Mouse (Mus musculus): ENCODE data around the gene Wars. TPM values are rescaled to one million over a fixed set of nuclear protein-coding genes. Genes with fewer than 3 reads are reported as not detected.

The Wars gene
- polyA plus RNA-seq, 1 experiment from 2014 or later, result 113 TPM

- peaks cover 73% of the 10 kb centered on the region for H3K36me3 ChIP-seq
- H3K4me2 ChIP-seq (replicated peaks), result no peak overlapping the region
- no peaks in the 10 kb centered on the region for H3K9me3 ChIP-seq (replicated peaks)
- no peaks in the 10 kb centered on the region for H3K27me3 ChIP-seq
- H3K27ac ChIP-seq, result no peak overlapping the region
- no peak for ATAC-seq (ENCODE audit: low FRiP score)
- 95% methylated on average over 3 of the region's 3 CpGs for WGBS
- H3K4me1 ChIP-seq, result no peaks in the 10 kb centered on the region
- no peak overlapping the region for H3K9ac ChIP-seq
- no peak overlapping the region for H3K4me3 ChIP-seq
Observed at GRCm38 (mm10) chr12:108881192-108881591, 12.8 kb downstream of the Wars start.

DNA sequence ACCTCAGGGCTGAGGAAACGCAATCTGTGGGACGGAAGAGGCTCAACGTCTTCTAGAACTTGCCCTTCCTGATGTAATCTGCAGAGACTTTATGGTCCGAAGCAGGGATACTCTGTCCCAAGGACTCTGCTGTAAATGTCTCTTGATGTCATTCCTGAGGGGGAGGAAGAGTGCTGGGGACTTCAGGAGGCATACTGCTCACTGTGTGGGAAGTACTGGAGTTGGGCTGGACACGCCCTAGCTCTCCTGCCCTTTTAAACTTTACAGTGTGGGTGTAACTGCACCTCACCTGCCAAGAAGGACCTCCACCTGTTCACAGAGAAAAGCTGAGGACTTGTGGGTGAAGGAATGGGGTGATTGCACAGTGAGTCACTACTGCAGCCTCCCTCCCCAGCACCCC is 13.4 kb downstream of the Wars start:
- H3K27ac ChIP-seq, result no peak overlapping the region
- no peak for ATAC-seq (ENCODE audit: low FRiP score)
- H3K4me3 ChIP-seq, result no peak overlapping the region
- H3K36me3 ChIP-seq, result peaks cover 70% of the 10 kb centered on the region
- 92% methylated on average over 5 of the region's 5 CpGs for WGBS
- H3K9me3 ChIP-seq (replicated peaks), result no peaks in the 10 kb centered on the region
- H3K27me3 ChIP-seq, result no peaks in the 10 kb centered on the region
- no peaks in the 10 kb centered on the region for H3K4me1 ChIP-seq
- H3K4me2 ChIP-seq (replicated peaks), result no peak overlapping the region
- H3K9ac ChIP-seq, result no peak overlapping the region

DNA sequence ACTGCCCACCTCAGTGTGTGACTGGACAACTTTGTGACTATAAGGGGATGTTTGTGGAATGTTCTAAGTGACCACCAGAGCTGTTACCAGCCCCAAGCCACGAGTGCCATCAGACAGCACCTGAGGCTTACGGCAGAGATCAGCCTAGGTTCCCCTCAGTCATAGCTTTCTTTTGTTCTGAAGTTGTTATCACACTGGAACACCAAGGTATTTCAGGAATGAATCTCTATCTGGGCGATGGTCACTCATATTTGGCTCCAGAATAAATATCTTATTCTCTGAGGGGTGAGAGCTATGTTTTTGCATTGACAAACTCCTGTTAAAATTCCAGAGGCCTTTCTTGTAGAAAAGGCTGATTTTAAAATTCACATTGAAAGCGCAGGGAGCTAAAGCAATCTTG is 14.8 kb downstream of the Wars start:
- Histone ChIP-seq H3K9me3 (replicated peaks) (no peaks in the 10 kb centered on the region), H3K9ac (no peak overlapping the region), H3K4me2 (replicated peaks) (no peak overlapping the region), H3K27me3 (no peaks in the 10 kb centered on the region), H3K36me3 (peaks cover 72% of the 10 kb centered on the region), H3K4me1 (no peaks in the 10 kb centered on the region), H3K27ac (no peak overlapping the region), H3K4me3 (no peak overlapping the region)
- ATAC-seq (ENCODE audit: low FRiP score), result no peak
- 94% methylated on average over 4 of the region's 4 CpGs for WGBS

DNA sequence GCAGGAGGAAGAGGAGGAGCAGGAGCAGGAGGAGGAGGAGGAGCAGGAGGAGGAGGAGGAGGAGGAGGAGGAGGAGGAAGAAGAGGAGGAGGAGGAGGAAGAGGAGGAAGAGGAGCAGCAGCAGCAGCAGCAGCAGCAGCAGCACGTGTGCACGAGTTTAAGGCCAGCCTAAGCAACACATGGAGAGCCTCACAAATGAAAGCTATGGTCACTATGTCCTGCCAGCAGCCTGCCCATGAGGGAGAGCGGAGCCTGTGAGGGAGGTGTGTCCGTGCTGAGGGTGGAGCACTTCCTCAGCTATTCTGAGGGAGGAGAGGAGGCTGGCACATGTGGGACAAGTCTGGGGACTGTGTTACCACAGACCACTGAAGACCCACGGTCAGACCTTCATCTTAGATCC is 20.9 kb downstream of the Wars start:
- H3K27ac ChIP-seq, result no peak overlapping the region
- ATAC-seq (ENCODE audit: low FRiP score), result no peak
- WGBS, result 84% methylated on average over 5 of the region's 5 CpGs
- H3K36me3 ChIP-seq, result peaks cover 77% of the 10 kb centered on the region
- H3K9me3 ChIP-seq (replicated peaks), result no peaks in the 10 kb centered on the region
- H3K4me2 ChIP-seq (replicated peaks), result no peak overlapping the region
- H3K4me1 ChIP-seq, result no peaks in the 10 kb centered on the region
- H3K9ac ChIP-seq, result no peak overlapping the region
- H3K27me3 ChIP-seq, result no peaks in the 10 kb centered on the region
- H3K4me3 ChIP-seq, result no peak overlapping the region

GRCm38 (mm10) chr12:108869575-108869974 is 24.4 kb downstream of the Wars start:
- 83% methylated on average over 2 of the region's 2 CpGs for WGBS
- H3K27ac ChIP-seq, result no peak overlapping the region
- H3K36me3 ChIP-seq, result peaks cover 94% of the 10 kb centered on the region
- no peaks in the 10 kb centered on the region for H3K9me3 ChIP-seq (replicated peaks)
- no peak overlapping the region for H3K4me3 ChIP-seq
- no peaks in the 10 kb centered on the region for H3K4me1 ChIP-seq
- H3K27me3 ChIP-seq, result no peaks in the 10 kb centered on the region
- H3K4me2 ChIP-seq (replicated peaks), result no peak overlapping the region
- ATAC-seq (ENCODE audit: low FRiP score), result no peak
- H3K9ac ChIP-seq, result no peak overlapping the region

GRCm38 (mm10) chr12:108865007-108865494 is 28.9 kb downstream of the Wars start:
- H3K9ac ChIP-seq, result no peak overlapping the region
- peaks cover 99% of the 10 kb centered on the region for H3K36me3 ChIP-seq
- ATAC-seq (ENCODE audit: low FRiP score), result no peak
- H3K9me3 ChIP-seq (replicated peaks), result no peaks in the 10 kb centered on the region
- H3K27me3 ChIP-seq, result no peaks in the 10 kb centered on the region
- H3K4me2 ChIP-seq (replicated peaks), result no peak overlapping the region
- H3K27ac ChIP-seq, result no peak overlapping the region
- H3K4me1 ChIP-seq, result no peaks in the 10 kb centered on the region
- no peak overlapping the region for H3K4me3 ChIP-seq
- 92% methylated on average over 6 of the region's 6 CpGs for WGBS

- Histone ChIP-seq H3K9me3 (replicated peaks) (no peaks in the 10 kb centered on the region), H3K36me3 (peaks cover 48% of the 10 kb centered on the region), H3K4me3 (no peak overlapping the region), H3K9ac (no peak overlapping the region), H3K27me3 (no peaks in the 10 kb centered on the region), H3K27ac (no peak overlapping the region), H3K4me2 (replicated peaks) (no peak overlapping the region), H3K4me1 (no peaks in the 10 kb centered on the region)
- WGBS, result 91% methylated on average over 5 of the region's 5 CpGs
- ATAC-seq (ENCODE audit: low FRiP score), result no peak
Observed at GRCm38 (mm10) chr12:108858486-108858885, 35.5 kb downstream of the Wars start.

GRCm38 (mm10) chr12:108857589-108858184 is 36.3 kb downstream of the Wars start:
- H3K36me3 ChIP-seq, result peaks cover 40% of the 10 kb centered on the region

GRCm38 (mm10) chr12:108857109-108857508 is 36.9 kb downstream of the Wars start:
- H3K4me2 ChIP-seq (replicated peaks), result no peak overlapping the region
- no peak overlapping the region for H3K9ac ChIP-seq
- WGBS, result 91% methylated on average over 7 of the region's 7 CpGs
- no peak overlapping the region for H3K4me3 ChIP-seq
- ATAC-seq (ENCODE audit: low FRiP score), result no peak
- H3K27ac ChIP-seq, result no peak overlapping the region
- H3K27me3 ChIP-seq, result no peaks in the 10 kb centered on the region
- no peaks in the 10 kb centered on the region for H3K4me1 ChIP-seq
- H3K9me3 ChIP-seq (replicated peaks), result no peaks in the 10 kb centered on the region
- peaks cover 34% of the 10 kb centered on the region for H3K36me3 ChIP-seq

More at GRCm38 (mm10) chr12:108857589-108858184, 36.3 kb downstream of the Wars start:
- no peaks in the 10 kb centered on the region for H3K4me1 ChIP-seq
- H3K27ac ChIP-seq, result 0 out of 2 replicates have a peak overlapping the region, but pooled peaks have one; percentile 5
- ATAC-seq (ENCODE audit: low FRiP score), result no peak
- 81% methylated on average over 7 of the region's 7 CpGs for WGBS
- H3K9ac ChIP-seq, result no peak overlapping the region
- no peak overlapping the region for H3K4me3 ChIP-seq
- no peaks in the 10 kb centered on the region for H3K27me3 ChIP-seq
- no peaks in the 10 kb centered on the region for H3K9me3 ChIP-seq (replicated peaks)
- H3K4me2 ChIP-seq (replicated peaks), result no peak overlapping the region

DNA sequence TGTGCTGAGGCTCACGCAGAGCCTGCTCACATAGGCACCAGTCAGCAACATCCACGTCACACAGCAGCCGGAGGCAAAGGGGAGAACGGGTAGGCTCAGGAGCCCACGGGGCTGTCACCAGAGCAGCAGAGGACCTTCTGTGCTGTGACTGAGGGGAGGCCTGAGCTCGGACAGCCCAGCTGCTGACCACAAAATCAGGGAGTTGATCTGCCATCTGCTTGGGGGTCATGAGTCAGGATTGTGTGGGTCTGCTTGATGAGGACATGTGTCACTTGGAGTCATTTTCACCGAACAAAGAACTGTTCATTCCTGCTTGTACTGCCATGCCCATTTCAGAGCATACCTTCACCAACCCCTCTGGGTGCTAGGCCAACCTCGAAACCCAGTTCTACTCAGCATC is 37.8 kb downstream of the Wars start:
- no peak overlapping the region for H3K9ac ChIP-seq
- H3K27me3 ChIP-seq, result no peaks in the 10 kb centered on the region
- WGBS, result 86% methylated on average over 8 of the region's 8 CpGs
- no peak overlapping the region for H3K4me3 ChIP-seq
- H3K4me2 ChIP-seq (replicated peaks), result no peak overlapping the region
- no peaks in the 10 kb centered on the region for H3K4me1 ChIP-seq
- peaks cover 25% of the 10 kb centered on the region for H3K36me3 ChIP-seq
- H3K27ac ChIP-seq, result no peak overlapping the region
- H3K9me3 ChIP-seq (replicated peaks), result no peaks in the 10 kb centered on the region
- no peak for ATAC-seq (ENCODE audit: low FRiP score)

DNA sequence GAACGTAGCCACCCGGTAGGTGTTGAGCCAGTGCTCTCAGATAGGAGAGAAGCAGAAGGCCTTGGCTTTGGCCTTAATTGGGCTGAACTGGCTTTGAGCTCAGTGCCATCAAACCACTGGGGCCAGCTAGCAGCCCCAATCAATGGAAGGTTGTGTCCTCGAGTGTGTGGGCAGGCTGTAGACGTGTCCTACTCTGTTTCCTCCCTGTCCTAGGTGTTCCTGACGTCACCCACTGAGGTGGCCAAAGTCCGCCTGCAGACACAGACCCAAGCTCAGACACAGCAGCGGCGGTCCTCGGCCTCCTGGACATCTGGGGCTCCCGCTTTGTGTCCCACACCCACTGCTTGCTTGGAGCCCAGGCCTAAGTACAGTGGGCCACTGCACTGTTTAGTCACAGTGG is 38.9 kb downstream of the Wars start:
- Histone ChIP-seq H3K4me1 (peaks cover 6% of the 10 kb centered on the region), H3K4me2 (replicated peaks) (no peak overlapping the region), H3K9me3 (replicated peaks) (no peaks in the 10 kb centered on the region), H3K4me3 (no peak overlapping the region), H3K9ac (no peak overlapping the region), H3K36me3 (peaks cover 14% of the 10 kb centered on the region), H3K27ac (no peak overlapping the region), H3K27me3 (no peaks in the 10 kb centered on the region)
- no peak for ATAC-seq (ENCODE audit: low FRiP score)
- 88% methylated on average over 10 of the region's 10 CpGs for WGBS

GRCm38 (mm10) chr12:108852822-108853221 is 41.2 kb downstream of the Wars start:
- H3K27ac ChIP-seq, result no peak overlapping the region
- peaks cover 12% of the 10 kb centered on the region; the same call in 1 of the 2 replicates for H3K36me3 ChIP-seq
- peaks cover 7% of the 10 kb centered on the region for H3K4me1 ChIP-seq
- no peak overlapping the region for H3K4me3 ChIP-seq
- 94% methylated on average over 8 of the region's 8 CpGs for WGBS
- H3K4me2 ChIP-seq (replicated peaks), result no peak overlapping the region
- H3K27me3 ChIP-seq, result no peaks in the 10 kb centered on the region
- no peaks in the 10 kb centered on the region for H3K9me3 ChIP-seq (replicated peaks)
- H3K9ac ChIP-seq, result no peak overlapping the region
- ATAC-seq (ENCODE audit: low FRiP score), result no peak

GRCm38 (mm10) chr12:108850886-108851285 is 43.1 kb downstream of the Wars start:
- no peak for ATAC-seq (ENCODE audit: low FRiP score)
- no peak overlapping the region for H3K9ac ChIP-seq
- H3K36me3 ChIP-seq, result peaks cover 9% of the 10 kb centered on the region
- no peaks in the 10 kb centered on the region for H3K27me3 ChIP-seq
- no peak overlapping the region for H3K4me3 ChIP-seq
- H3K4me2 ChIP-seq (replicated peaks), result no peak overlapping the region
- H3K27ac ChIP-seq, result no peak overlapping the region
- peaks cover 7% of the 10 kb centered on the region for H3K4me1 ChIP-seq
- 89% methylated on average over 8 of the region's 8 CpGs for WGBS
- H3K9me3 ChIP-seq (replicated peaks), result no peaks in the 10 kb centered on the region
